Mouse (Mus musculus) right cerebral cortex, adult 18-20 months (tissue): ENCODE data around the gene St3gal6.
"Not testable (repeated sequence)": the region's sequence is repeated elsewhere in the genome, so short reads cannot be mapped to it uniquely, and the experiment has no call there.

Experiments
- DNase-seq: peaks from one replicate; pipeline ENCODE4 v3.0.0; 2022; ENCODE audit warnings: mixed read lengths

The St3gal6 gene

GRCm38 (mm10) chr16:58474875-58475274 lies 49.2 kb downstream of the St3gal6 start:
- no peak for DNase-seq

- no peak for DNase-seq
Measured at GRCm38 (mm10) chr16:58470841-58471240, 53.2 kb downstream of the St3gal6 start.

- DNase-seq = no peak
Measured at GRCm38 (mm10) chr16:58470061-58470460, 54.0 kb downstream of the St3gal6 start.

GRCm38 (mm10) chr16:58465412-58465811 lies 58.6 kb downstream of the St3gal6 start:
- no peak for DNase-seq

GRCm38 (mm10) chr16:58464051-58464450 lies 60.0 kb downstream of the St3gal6 start:
- no peak for DNase-seq

- no peak for DNase-seq
Measured at GRCm38 (mm10) chr16:58462519-58462918, 61.5 kb downstream of the St3gal6 start.

GRCm38 (mm10) chr16:58461856-58462518 lies 62.1 kb downstream of the St3gal6 start:
- DNase-seq = no peak

GRCm38 (mm10) chr16:58460386-58460785 lies 63.7 kb downstream of the St3gal6 start:
- no peak for DNase-seq

GRCm38 (mm10) chr16:58459966-58460365 lies 64.1 kb downstream of the St3gal6 start:
- not testable (repeated sequence) for DNase-seq

- no peak for DNase-seq
Measured at GRCm38 (mm10) chr16:58456991-58457390, 67.1 kb downstream of the St3gal6 start.

- no peak for DNase-seq
Measured at GRCm38 (mm10) chr16:58456445-58456844, 67.6 kb downstream of the St3gal6 start.

GRCm38 (mm10) chr16:58455118-58455517 lies 68.9 kb downstream of the St3gal6 start:
- DNase-seq = no peak

- peak; percentile 30 for DNase-seq
Measured at GRCm38 (mm10) chr16:58454617-58455016, 69.4 kb downstream of the St3gal6 start.

GRCm38 (mm10) chr16:58453820-58454219 lies 70.2 kb downstream of the St3gal6 start:
- DNase-seq = no peak

GRCm38 (mm10) chr16:58453138-58453537 lies 70.9 kb downstream of the St3gal6 start:
- no peak for DNase-seq

- DNase-seq = no peak
Measured at GRCm38 (mm10) chr16:58451647-58452046, 72.4 kb downstream of the St3gal6 start.

GRCm38 (mm10) chr16:58450648-58451047 lies 73.4 kb downstream of the St3gal6 start:
- no peak for DNase-seq

- DNase-seq = no peak
Measured at GRCm38 (mm10) chr16:58449073-58449472, 75.0 kb downstream of the St3gal6 start.

- DNase-seq = no peak
Measured at GRCm38 (mm10) chr16:58446281-58447259, 77.5 kb downstream of the St3gal6 start.

- DNase-seq = no peak
Measured at GRCm38 (mm10) chr16:58444735-58445134, 79.3 kb downstream of the St3gal6 start.

- DNase-seq = no peak
Measured at GRCm38 (mm10) chr16:58432384-58432783, 91.7 kb downstream of the St3gal6 start.

- no peak for DNase-seq
Measured at GRCm38 (mm10) chr16:58430246-58430645, 93.8 kb downstream of the St3gal6 start.

GRCm38 (mm10) chr16:58421696-58422354 lies 102.2 kb downstream of the St3gal6 start:
- DNase-seq = peak; percentile 55
